Mouse (Mus musculus) kidney, embryonic 14.5 days (tissue): Measurements from ENCODE around the gene Dpysl4. TPM values are rescaled to one million over a fixed set of nuclear protein-coding genes. Genes with fewer than 3 reads are reported as not detected.
A peak's percentile ranks its signal among the peaks of the same experiment; 100 is the strongest.

Experiments used
- ATAC-seq: fragments of 200-750 bp; cut with Nextera tagmentation; 2 replicates; pipeline ENCODE4 v1.8.0; 2017; ENCODE audit warnings: moderate number of reproducible peaks, mild to moderate bottlenecking, moderate TSS enrichment, moderate library complexity; ENCODE audit not compliant: low FRiP score, low TSS enrichment
- H3K27ac ChIP-seq: fragments of 300-500 bp; sonication (generic); 2 replicates; pipeline ENCODE4 v1.5.1; 2014; ENCODE audit warnings: low read depth, mild to moderate bottlenecking, low read length, moderate library complexity, mixed read lengths
- H3K27me3 ChIP-seq: fragments of 300-500 bp; sonication (generic); 2 replicates; pipeline ENCODE4 v1.6.1; 2014; ENCODE audit warnings: mild to moderate bottlenecking, low read length; ENCODE audit not compliant: control insufficient read depth, insufficient read depth
- H3K36me3 ChIP-seq: fragments of 300-500 bp; sonication (generic); 2 replicates; pipeline ENCODE4 v1.6.1; 2014; ENCODE audit warnings: low read length, mixed read lengths; ENCODE audit not compliant: control insufficient read depth, insufficient read depth
- H3K4me1 ChIP-seq: fragments of 300-500 bp; sonication (generic); 2 replicates; pipeline ENCODE4 v1.6.1; 2014; ENCODE audit warnings: low read length, mixed read lengths; ENCODE audit not compliant: control insufficient read depth, insufficient read depth
- H3K4me2 ChIP-seq: fragments of 300-500 bp; sonication (generic); replicated peaks from 2 replicates; pipeline ENCODE4 v1.6.1; 2014; ENCODE audit warnings: low read depth, mild to moderate bottlenecking, low read length
- H3K4me3 ChIP-seq: fragments of 300-500 bp; sonication (generic); 2 replicates; pipeline ENCODE4 v1.5.1; 2014; ENCODE audit warnings: mild to moderate bottlenecking, low read length
- H3K9ac ChIP-seq: fragments of 300-500 bp; sonication (generic); 2 replicates; pipeline ENCODE4 v1.6.1; 2014; ENCODE audit warnings: low read depth, mild to moderate bottlenecking, low read length, moderate library complexity
- H3K9me3 ChIP-seq: fragments of 300-500 bp; sonication (generic); 2 replicates; pipeline ENCODE4 v1.6.1; 2016; ENCODE audit warnings: low read length; ENCODE audit not compliant: control insufficient read depth
- WGBS: fragments of 180-500 bp; shearing (Covaris S2); extraction: QIAGEN DNeasy Blood & Tissue Kit; methylation state at CpG from one replicate; pipeline ENCODE4 v1.1.7; 2014; 5-methylcytosine and 5-hydroxymethylcytosine counted together
- polyA plus RNA-seq: library from polyadenylated mRNA; unstranded; fragments of >200 nt; fragmentation: Nextera tagmentation; extraction: Ambion mirVana; gene quantifications from 2 replicates; pipeline ENCODE4 v1.2.1, GENCODE M21; 2014

The Dpysl4 gene
- polyA plus RNA-seq, 1 experiment from 2014 or later = 21.6 TPM

DNA sequence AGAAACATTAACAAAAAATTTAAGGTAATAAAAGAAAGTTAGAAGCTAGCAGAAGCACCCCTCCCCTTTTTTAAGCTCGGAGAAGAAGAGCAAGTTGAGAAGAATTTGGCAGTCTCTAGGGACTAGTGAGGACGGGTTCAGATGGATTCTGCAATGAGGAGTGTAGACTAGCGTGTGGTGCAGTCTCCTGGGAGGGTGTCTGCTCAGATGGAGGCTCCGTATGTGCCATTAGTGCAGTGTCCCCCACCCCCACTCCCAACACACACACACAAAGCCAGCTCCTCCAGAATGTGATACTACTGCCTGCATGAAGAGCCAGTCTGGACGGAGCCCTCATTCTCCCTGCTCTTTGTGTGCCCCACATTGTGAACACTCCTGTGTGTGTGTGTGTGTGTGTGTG, 4.6 kb upstream of the Dpysl4 start:
- no peak overlapping the region for H3K9ac ChIP-seq
- no peaks in the 10 kb centered on the region for H3K36me3 ChIP-seq
- no peak for ATAC-seq
- no peak overlapping the region for H3K4me3 ChIP-seq
- H3K4me2 ChIP-seq = no peak overlapping the region
- 79% methylated on average over 5 of the region's 5 CpGs for WGBS
- peaks cover 26% of the 10 kb centered on the region for H3K4me1 ChIP-seq
- no peak overlapping the region for H3K27ac ChIP-seq
- no peaks in the 10 kb centered on the region for H3K9me3 ChIP-seq
- peaks cover 2% of the 10 kb centered on the region; the same call in 1 of the 2 replicates for H3K27me3 ChIP-seq

DNA sequence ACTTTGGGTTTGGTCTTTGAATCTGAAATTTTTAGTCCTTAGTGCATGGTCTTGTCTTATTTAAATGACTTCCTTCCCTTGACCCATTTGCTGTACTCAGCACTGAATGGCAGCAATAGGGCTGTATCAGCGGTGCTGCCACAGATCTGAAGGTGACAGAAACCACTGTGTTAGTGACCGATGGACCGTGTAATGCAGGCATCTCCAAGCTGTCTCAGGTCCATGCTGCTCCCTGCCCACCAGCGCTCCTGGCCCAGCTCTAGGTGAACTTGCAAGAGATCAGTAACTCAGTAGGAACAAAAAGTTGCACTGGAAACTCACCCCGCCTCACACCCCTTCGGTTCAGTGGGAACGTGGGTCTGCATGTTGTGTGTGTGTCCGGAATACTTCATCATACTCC, 3.5 kb upstream of the Dpysl4 start:
- Histone ChIP-seq H3K27ac (no peak overlapping the region), H3K4me1 (peaks cover 17% of the 10 kb centered on the region), H3K9me3 (no peaks in the 10 kb centered on the region), H3K4me3 (no peak overlapping the region), H3K9ac (no peak overlapping the region), H3K27me3 (peaks cover 12% of the 10 kb centered on the region), H3K36me3 (no peaks in the 10 kb centered on the region), H3K4me2 (no peak overlapping the region)
- no peak for ATAC-seq
- 36% methylated on average over 8 of the region's 8 CpGs for WGBS

- WGBS = 79% methylated on average over 1 of the region's 1 CpGs
- ATAC-seq = no peak
Measured at GRCm38 (mm10) chr7:139084316-139084715, 1.5 kb upstream of the Dpysl4 start.

DNA sequence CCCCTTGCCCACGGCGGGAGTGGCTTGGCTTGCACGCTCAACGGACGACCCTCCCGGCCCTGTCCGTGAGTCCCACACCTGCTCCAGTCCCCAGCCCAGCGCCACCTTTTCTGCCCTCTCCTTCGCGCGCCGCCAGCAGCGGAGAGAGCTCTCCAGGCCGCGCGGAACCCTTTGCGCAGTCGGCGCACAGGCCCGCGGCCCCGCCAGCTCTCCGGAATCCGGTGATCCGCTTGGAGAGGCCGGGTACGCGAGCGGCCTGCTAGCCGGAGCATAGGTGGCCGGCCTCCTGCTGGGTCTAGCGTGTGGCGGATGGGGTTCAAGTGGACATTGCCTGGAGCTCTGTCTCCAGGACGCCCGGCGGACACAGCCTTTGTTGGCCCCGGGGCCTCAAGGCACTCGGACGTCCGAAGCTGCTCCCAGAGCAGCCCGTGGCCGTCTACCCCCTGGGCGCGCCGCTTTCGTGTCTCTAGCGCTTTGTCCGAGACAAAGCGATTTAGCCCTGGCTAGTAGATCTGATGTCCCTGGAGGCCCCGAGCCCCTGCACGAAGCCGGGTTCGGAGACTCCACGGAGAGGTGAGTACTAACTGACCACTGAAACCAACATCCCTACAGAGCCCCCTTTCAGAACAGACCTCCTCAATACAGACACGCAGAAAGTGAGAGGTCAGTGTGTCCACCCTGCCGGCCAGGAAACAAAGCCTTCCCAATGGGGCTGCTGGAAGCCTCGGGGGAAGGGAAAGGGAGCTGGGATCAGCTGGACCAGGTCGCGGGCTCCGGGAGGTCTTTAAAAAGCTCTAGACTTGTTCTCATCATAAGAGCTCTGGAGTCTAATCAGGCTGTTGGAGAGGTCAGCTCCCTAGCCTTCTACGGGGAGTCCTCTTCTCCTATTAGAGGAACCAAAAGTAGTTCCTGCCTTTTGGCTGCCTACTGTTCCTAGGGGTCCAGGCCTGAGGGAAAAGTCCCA, 676 bp downstream of the Dpysl4 start:
- H3K36me3 ChIP-seq = no peaks in the 10 kb centered on the region; the same call in 1 of the 2 replicates
- H3K4me2 ChIP-seq = peak overlapping the region; percentile 89
- peak; percentile 70 for ATAC-seq
- H3K4me3 ChIP-seq = peak overlapping the region; percentile 63
- peak overlapping the region; percentile 69 for H3K9ac ChIP-seq
- no peaks in the 10 kb centered on the region for H3K4me1 ChIP-seq
- H3K27ac ChIP-seq = no peak overlapping the region
- H3K9me3 ChIP-seq = no peaks in the 10 kb centered on the region
- H3K27me3 ChIP-seq = peaks cover 16% of the 10 kb centered on the region
- WGBS = 1% methylated on average over 61 of the region's 61 CpGs

More at GRCm38 (mm10) chr7:139084316-139084715, 1.5 kb upstream of the Dpysl4 start:
- no peaks in the 10 kb centered on the region for H3K4me1 ChIP-seq
- no peak overlapping the region for H3K4me2 ChIP-seq
- H3K9ac ChIP-seq = no peak overlapping the region
- peaks cover 16% of the 10 kb centered on the region for H3K27me3 ChIP-seq
- no peak overlapping the region for H3K4me3 ChIP-seq
- H3K9me3 ChIP-seq = no peaks in the 10 kb centered on the region
- H3K36me3 ChIP-seq = no peaks in the 10 kb centered on the region
- H3K27ac ChIP-seq = no peak overlapping the region

- Histone ChIP-seq H3K9ac (no peak overlapping the region), H3K4me3 (no peak overlapping the region), H3K27ac (no peak overlapping the region), H3K4me2 (no peak overlapping the region), H3K9me3 (no peaks in the 10 kb centered on the region), H3K36me3 (peaks cover 3% of the 10 kb centered on the region; the same call in 1 of the 2 replicates), H3K4me1 (no peaks in the 10 kb centered on the region), H3K27me3 (peaks cover 16% of the 10 kb centered on the region)
- no peak for ATAC-seq
- 79% methylated on average over 2 of the region's 2 CpGs for WGBS
Measured at GRCm38 (mm10) chr7:139087801-139088200, 2.0 kb downstream of the Dpysl4 start.

GRCm38 (mm10) chr7:139089892-139090874, 4.4 kb downstream of the Dpysl4 start:
- Histone ChIP-seq H3K27me3 (peaks cover 16% of the 10 kb centered on the region), H3K9ac (no peak overlapping the region), H3K9me3 (no peaks in the 10 kb centered on the region), H3K4me2 (no peak overlapping the region), H3K27ac (no peak overlapping the region), H3K4me3 (no peak overlapping the region), H3K36me3 (peaks cover 8% of the 10 kb centered on the region; the same call in 1 of the 2 replicates), H3K4me1 (no peaks in the 10 kb centered on the region)
- 77% methylated on average over 12 of the region's 12 CpGs for WGBS
- ATAC-seq = no peak

DNA sequence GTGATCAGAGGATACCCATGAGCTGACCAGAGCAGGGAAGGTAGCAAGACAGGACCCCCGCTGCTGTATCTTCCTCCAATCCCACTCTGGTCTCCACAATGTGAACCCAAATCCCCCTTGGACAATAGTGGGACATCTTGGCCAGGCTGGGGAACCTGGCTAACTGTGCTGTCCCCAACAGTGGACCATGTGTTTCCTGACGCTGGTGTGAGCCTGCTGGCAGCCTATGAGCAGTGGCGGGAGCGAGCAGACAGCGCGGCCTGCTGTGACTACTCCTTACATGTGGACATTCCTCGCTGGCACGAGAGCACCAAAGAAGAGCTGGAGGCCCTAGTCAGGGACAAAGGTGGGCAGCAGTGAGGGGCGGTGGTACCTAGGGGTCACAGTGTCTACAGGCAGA, 5.9 kb downstream of the Dpysl4 start:
- H3K36me3 ChIP-seq = peaks cover 8% of the 10 kb centered on the region; the same call in 1 of the 2 replicates
- WGBS = 91% methylated on average over 9 of the region's 9 CpGs
- H3K9ac ChIP-seq = no peak overlapping the region

GRCm38 (mm10) chr7:139092676-139093075, 6.9 kb downstream of the Dpysl4 start:
- ATAC-seq = no peak

More for the DNA sequence above, 5.9 kb downstream of the Dpysl4 start:
- no peak overlapping the region for H3K4me2 ChIP-seq
- no peak for ATAC-seq
- no peaks in the 10 kb centered on the region for H3K4me1 ChIP-seq
- H3K27me3 ChIP-seq = peaks cover 8% of the 10 kb centered on the region
- no peaks in the 10 kb centered on the region for H3K9me3 ChIP-seq
- H3K4me3 ChIP-seq = no peak overlapping the region
- H3K27ac ChIP-seq = no peak overlapping the region

More at GRCm38 (mm10) chr7:139092676-139093075, 6.9 kb downstream of the Dpysl4 start:
- Histone ChIP-seq H3K4me1 (no peaks in the 10 kb centered on the region), H3K4me3 (no peak overlapping the region), H3K9me3 (no peaks in the 10 kb centered on the region), H3K9ac (no peak overlapping the region), H3K4me2 (no peak overlapping the region), H3K36me3 (peaks cover 8% of the 10 kb centered on the region; the same call in 1 of the 2 replicates), H3K27me3 (no peaks in the 10 kb centered on the region; the same call in 1 of the 2 replicates), H3K27ac (no peak overlapping the region)
- WGBS = 93% methylated on average over 5 of the region's 5 CpGs
